Mouse (Mus musculus): ENCODE measurements at regions not wholly inside any gene's neighbourhood (a gene's known extent, or its start where the extent isn't known, plus 50 kb on each side); places are given as distances from the start of the nearest gene placed in this dataset.

DNA sequence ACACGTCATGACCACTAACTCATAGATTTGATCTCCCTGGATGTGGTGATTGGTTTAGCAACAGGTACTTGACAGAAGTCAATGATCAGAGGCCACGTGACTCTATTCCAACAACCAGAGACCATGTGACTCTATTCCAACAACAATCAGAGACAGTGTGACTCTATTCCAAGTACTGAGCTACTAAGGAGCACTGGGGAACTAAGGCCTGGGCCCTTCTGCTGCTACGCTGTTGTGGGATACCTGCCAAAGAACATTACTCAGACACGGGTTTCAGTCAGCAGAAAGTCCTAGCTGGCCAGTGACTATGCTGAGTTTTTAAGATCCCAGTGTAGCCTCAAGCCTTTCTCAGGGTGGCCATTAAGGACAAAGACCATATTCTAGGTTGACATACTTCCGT lies 66.3 kb upstream of the Smndc1 start:
- H3K36me3 ChIP-seq (ENCODE audit: control insufficient read depth, insufficient read depth, low read length) = no peaks in the 10 kb centered on the region
- peaks cover 13% of the 10 kb centered on the region for H3K4me1 ChIP-seq (ENCODE audit: control insufficient read depth, insufficient read depth, low read length)
- 92% methylated on average over 5 of the region's 5 CpGs for WGBS
- ATAC-seq = no peak
- H3K27ac ChIP-seq (ENCODE audit: low read length) = no peak overlapping the region
- H3K9ac ChIP-seq (ENCODE audit: low read depth, low read length) = no peak overlapping the region
- no peak overlapping the region for H3K4me2 ChIP-seq (ENCODE audit: low read length)
- no peak overlapping the region for H3K4me3 ChIP-seq (ENCODE audit: low read depth, low read length)
- H3K9me3 ChIP-seq (replicated peaks; ENCODE audit: control insufficient read depth, low read length, poor library complexity, severe bottlenecking) = no peaks in the 10 kb centered on the region
- H3K27me3 ChIP-seq (ENCODE audit: control insufficient read depth, insufficient read depth, low read depth, low read length) = no peaks in the 10 kb centered on the region

DNA sequence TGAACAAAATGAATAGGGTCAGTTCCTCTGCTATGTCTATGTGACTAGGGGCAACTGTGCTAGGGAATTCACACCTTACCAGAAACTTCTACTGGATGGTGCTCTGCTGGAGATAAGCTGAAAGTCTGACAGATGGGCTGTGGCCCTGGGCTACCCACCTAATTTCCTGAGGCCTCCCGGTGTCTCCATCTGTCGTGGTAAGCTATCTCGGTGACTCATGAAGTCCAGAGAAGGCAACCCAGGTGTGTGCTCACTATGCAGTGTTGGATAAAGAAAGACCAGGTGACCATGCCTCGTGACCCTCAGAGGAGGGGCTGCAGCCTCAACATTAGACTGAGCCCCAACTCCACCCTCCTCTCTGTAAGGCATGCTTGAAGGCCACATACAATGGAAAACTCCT lies 64.2 kb upstream of the Smndc1 start:
- Histone ChIP-seq H3K27me3 (ENCODE audit: control insufficient read depth, insufficient read depth, low read depth, low read length) (no peaks in the 10 kb centered on the region), H3K4me2 (ENCODE audit: low read length) (no peak overlapping the region), H3K4me1 (ENCODE audit: control insufficient read depth, insufficient read depth, low read length) (peaks cover 11% of the 10 kb centered on the region), H3K4me3 (ENCODE audit: low read depth, low read length) (no peak overlapping the region), H3K9me3 (replicated peaks; ENCODE audit: control insufficient read depth, low read length, poor library complexity, severe bottlenecking) (no peaks in the 10 kb centered on the region), H3K27ac (ENCODE audit: low read length) (no peak overlapping the region), H3K36me3 (ENCODE audit: control insufficient read depth, insufficient read depth, low read length) (no peaks in the 10 kb centered on the region), H3K9ac (ENCODE audit: low read depth, low read length) (no peak overlapping the region)
- ATAC-seq = no peak
- 90% methylated on average over 4 of the region's 4 CpGs for WGBS

DNA sequence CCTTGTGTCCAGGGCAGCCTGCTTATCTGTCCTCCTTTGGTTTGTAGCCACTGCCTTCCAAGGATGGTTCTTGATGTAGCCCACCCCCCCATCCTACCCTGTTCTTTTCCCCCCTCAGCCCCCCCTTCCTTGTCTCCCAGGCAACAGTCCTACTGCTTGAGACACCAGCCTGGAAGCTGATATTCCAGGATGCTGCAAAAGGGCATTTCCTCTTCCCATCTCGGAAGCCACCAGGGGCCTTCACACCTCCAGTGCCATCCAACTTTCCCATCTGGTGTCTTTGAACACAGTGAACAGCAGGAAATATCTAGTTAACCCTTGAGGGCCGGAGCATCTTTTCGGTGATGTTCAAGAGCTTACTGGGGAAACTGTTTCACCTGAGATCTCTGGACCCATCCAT lies 63.7 kb upstream of the Smndc1 start:
- H3K9ac ChIP-seq (ENCODE audit: low read depth, low read length) = no peak overlapping the region
- no peak overlapping the region for H3K4me2 ChIP-seq (ENCODE audit: low read length)
- no peak for ATAC-seq
- 73% methylated on average over 3 of the region's 3 CpGs for whole genome bisulfite sequencing
- no peaks in the 10 kb centered on the region for H3K27me3 ChIP-seq (ENCODE audit: control insufficient read depth, insufficient read depth, low read depth, low read length)
- H3K36me3 ChIP-seq (ENCODE audit: control insufficient read depth, insufficient read depth, low read length) = no peaks in the 10 kb centered on the region
- no peak overlapping the region for H3K4me3 ChIP-seq (ENCODE audit: low read depth, low read length)
- H3K27ac ChIP-seq (ENCODE audit: low read length) = no peak overlapping the region
- H3K4me1 ChIP-seq (ENCODE audit: control insufficient read depth, insufficient read depth, low read length) = peaks cover 6% of the 10 kb centered on the region
- no peaks in the 10 kb centered on the region for H3K9me3 ChIP-seq (replicated peaks; ENCODE audit: control insufficient read depth, low read length, poor library complexity, severe bottlenecking)

DNA sequence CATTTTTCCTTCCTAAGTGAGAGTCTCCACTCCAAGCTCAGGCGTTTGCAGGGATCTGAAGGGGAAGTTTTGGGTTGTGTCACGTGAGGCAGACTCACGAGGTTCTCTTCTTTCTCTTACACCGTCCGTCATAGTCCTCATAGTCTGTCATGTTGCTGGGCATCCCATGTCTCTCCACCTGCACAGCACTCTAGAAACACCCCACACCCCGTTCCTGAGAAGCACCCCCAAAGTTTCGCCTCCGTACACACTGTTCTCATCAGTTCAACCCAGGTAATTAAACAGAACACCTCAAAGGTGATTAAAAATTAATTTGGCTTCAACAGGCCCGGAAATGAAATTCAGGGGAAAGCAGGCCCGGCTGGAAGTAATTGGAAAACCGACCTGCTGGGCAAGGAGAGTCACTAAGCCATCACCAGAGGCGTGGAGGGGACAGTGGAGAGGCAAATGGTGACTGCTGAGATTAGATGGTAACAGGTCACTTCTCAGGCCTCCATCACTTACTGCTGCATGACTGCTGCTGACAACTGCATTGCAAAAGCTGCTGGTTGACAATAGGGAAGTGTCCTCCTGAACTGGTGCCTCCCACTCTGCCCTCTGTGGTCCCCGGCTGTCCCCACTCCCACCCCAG lies 63.1 kb upstream of the Smndc1 start:
- no peaks in the 10 kb centered on the region for H3K36me3 ChIP-seq (ENCODE audit: control insufficient read depth, insufficient read depth, low read length)
- 64% methylated on average over 13 of the region's 13 CpGs for WGBS
- no peak overlapping the region for H3K4me3 ChIP-seq (ENCODE audit: low read depth, low read length)
- no peak overlapping the region for H3K4me2 ChIP-seq (ENCODE audit: low read length)
- H3K27ac ChIP-seq (ENCODE audit: low read length) = no peak overlapping the region
- no peak overlapping the region for H3K9ac ChIP-seq (ENCODE audit: low read depth, low read length)
- H3K27me3 ChIP-seq (ENCODE audit: control insufficient read depth, insufficient read depth, low read depth, low read length) = no peaks in the 10 kb centered on the region
- H3K9me3 ChIP-seq (replicated peaks; ENCODE audit: control insufficient read depth, low read length, poor library complexity, severe bottlenecking) = no peaks in the 10 kb centered on the region
- no peak for ATAC-seq
- peaks cover 6% of the 10 kb centered on the region for H3K4me1 ChIP-seq (ENCODE audit: control insufficient read depth, insufficient read depth, low read length)

DNA sequence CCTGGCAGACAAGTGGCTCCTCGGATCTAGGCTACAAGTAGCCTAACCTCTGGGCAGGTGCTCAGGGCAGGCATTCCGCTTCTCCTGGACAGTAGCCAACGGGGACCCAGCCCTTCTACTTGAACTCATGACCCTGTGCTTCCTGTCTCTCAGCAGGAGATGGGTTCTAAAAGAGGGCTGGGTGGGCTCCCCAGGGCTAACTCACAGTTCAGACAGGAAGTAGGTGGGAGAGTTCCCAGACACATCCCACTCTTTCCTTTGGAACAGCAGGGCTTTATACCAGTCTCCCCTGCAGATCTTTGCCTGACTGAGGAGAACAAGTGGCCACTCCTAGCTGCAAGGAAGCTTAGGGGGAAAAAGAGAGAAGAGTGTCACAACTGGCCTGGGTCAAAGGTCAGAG lies 62.0 kb upstream of the Smndc1 start:
- Histone ChIP-seq H3K9me3 (replicated peaks; ENCODE audit: control insufficient read depth, low read length, poor library complexity, severe bottlenecking) (no peaks in the 10 kb centered on the region), H3K36me3 (ENCODE audit: control insufficient read depth, insufficient read depth, low read length) (no peaks in the 10 kb centered on the region), H3K4me3 (ENCODE audit: low read depth, low read length) (no peak overlapping the region), H3K4me2 (ENCODE audit: low read length) (no peak overlapping the region), H3K27me3 (ENCODE audit: control insufficient read depth, insufficient read depth, low read depth, low read length) (no peaks in the 10 kb centered on the region), H3K27ac (ENCODE audit: low read length) (no peak overlapping the region), H3K4me1 (ENCODE audit: control insufficient read depth, insufficient read depth, low read length) (peaks cover 6% of the 10 kb centered on the region), H3K9ac (ENCODE audit: low read depth, low read length) (no peak overlapping the region)
- no peak for ATAC-seq
- 71% methylated on average over 3 of the region's 3 CpGs for WGBS

DNA sequence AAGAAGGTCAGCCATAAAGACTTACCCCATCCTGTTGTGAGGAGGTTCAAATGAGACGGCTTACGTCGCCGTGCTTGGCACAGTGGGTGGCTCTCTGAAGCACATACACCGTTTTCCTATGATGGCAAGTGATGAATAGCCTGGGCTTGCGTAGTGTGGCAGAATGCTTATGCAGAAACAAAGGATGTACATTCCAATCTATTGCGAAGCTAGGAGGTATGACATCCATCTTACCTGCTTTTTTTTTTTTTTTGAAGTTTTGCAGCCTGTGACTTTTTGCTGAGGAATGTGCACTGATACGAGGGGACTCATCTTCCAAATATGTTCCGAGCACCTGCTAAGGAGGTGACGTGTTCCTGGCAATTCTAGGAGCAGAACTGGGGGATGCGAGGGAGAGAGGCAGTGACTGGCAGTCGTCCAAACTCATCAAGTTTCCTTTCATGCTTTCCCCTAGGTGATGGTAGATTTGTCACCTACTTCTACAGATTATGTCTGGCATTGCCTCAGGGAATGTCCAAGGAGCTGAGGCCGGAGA lies 61.1 kb upstream of the Smndc1 start:
- H3K36me3 ChIP-seq (ENCODE audit: control insufficient read depth, insufficient read depth, low read length) = no peaks in the 10 kb centered on the region
- H3K4me1 ChIP-seq (ENCODE audit: control insufficient read depth, insufficient read depth, low read length) = peaks cover 6% of the 10 kb centered on the region
- WGBS = 49% methylated on average over 13 of the region's 13 CpGs
- H3K9me3 ChIP-seq (replicated peaks; ENCODE audit: control insufficient read depth, low read length, poor library complexity, severe bottlenecking) = no peaks in the 10 kb centered on the region
- no peaks in the 10 kb centered on the region for H3K27me3 ChIP-seq (ENCODE audit: control insufficient read depth, insufficient read depth, low read depth, low read length)
- H3K9ac ChIP-seq (ENCODE audit: low read depth, low read length) = no peak overlapping the region
- ATAC-seq = no peak
- no peak overlapping the region for H3K4me2 ChIP-seq (ENCODE audit: low read length)
- no peak overlapping the region for H3K27ac ChIP-seq (ENCODE audit: low read length)
- no peak overlapping the region for H3K4me3 ChIP-seq (ENCODE audit: low read depth, low read length)

DNA sequence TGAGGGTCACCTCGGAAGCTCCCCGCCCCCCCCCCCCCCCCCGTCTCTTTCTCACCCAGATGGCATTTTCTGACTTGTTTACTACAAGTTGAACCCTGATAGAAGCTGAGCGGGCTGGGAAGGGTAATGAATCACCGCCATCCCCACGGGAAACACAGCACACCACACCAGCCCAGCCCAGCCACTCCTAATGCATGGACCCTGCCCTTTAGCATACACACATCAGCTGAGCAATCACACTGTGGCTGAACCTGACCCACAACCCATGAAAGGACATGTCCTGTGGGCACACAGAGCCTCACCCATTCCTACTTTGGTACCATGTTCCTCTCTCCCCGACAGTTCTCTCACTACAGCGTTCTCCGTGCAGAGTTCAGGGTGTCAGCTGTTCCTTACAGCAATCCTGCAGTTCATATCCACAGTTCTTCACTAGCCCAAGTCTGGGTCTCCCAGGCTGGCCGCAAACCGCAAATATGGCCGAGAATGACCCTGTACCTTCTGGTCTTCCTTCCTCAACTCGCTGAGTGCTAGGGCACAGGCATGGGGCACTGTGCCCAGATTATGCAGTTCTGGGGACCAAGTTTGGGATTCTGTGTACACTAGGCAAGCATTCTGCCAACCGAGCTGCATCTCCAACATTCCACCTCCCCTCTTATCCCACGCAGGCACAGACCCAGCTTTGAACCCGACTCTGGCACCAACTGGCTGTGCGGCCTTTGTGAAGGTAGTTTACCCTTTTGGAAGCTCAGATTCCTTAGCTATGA lies 60.4 kb upstream of the Smndc1 start:
- H3K9ac ChIP-seq (ENCODE audit: low read depth, low read length) = no peak overlapping the region
- no peak overlapping the region for H3K4me3 ChIP-seq (ENCODE audit: low read depth, low read length)
- WGBS = 80% methylated on average over 15 of the region's 17 CpGs
- H3K36me3 ChIP-seq (ENCODE audit: control insufficient read depth, insufficient read depth, low read length) = no peaks in the 10 kb centered on the region
- H3K27me3 ChIP-seq (ENCODE audit: control insufficient read depth, insufficient read depth, low read depth, low read length) = no peaks in the 10 kb centered on the region
- H3K9me3 ChIP-seq (replicated peaks; ENCODE audit: control insufficient read depth, low read length, poor library complexity, severe bottlenecking) = no peaks in the 10 kb centered on the region
- H3K27ac ChIP-seq (ENCODE audit: low read length) = no peak overlapping the region
- peaks cover 6% of the 10 kb centered on the region for H3K4me1 ChIP-seq (ENCODE audit: control insufficient read depth, insufficient read depth, low read length)
- ATAC-seq = no peak
- no peak overlapping the region for H3K4me2 ChIP-seq (ENCODE audit: low read length)

DNA sequence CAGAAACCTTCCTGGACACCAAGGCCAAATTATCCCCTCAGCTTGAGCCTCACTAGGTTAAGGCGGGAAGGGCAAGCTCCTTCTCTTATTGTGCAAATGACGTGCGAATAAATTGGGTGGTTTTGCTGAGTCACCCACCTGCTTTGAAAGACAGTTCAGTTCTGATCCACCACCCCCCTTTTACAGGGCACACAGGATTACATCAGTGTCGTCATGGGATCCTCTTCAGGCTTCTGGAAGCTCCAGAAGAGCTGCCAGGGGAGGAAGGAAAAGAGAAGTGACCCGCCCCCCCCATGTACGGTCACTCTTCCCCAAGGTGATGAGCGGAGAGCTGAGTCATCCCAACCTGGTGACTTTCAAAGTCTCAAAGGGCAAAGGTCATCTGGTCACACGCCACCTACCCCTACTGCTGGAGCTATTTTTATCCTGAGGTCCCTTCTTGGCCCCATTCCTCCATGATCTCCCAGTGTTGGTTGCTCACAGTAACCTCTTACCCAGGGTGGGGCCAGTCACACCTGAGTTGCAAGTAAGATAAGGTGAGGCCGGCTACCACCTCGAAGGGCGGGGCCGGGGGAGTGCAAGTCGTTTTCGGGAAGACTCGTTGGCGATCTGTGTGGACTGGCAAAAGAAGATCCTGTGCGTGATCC lies 58.9 kb upstream of the Smndc1 start:
- no peaks in the 10 kb centered on the region for H3K36me3 ChIP-seq (ENCODE audit: control insufficient read depth, insufficient read depth, low read length)
- no peaks in the 10 kb centered on the region for H3K27me3 ChIP-seq (ENCODE audit: control insufficient read depth, insufficient read depth, low read depth, low read length)
- H3K9me3 ChIP-seq (replicated peaks; ENCODE audit: control insufficient read depth, low read length, poor library complexity, severe bottlenecking) = no peaks in the 10 kb centered on the region
- H3K27ac ChIP-seq (ENCODE audit: low read length) = no peak overlapping the region
- no peak overlapping the region for H3K9ac ChIP-seq (ENCODE audit: low read depth, low read length)
- H3K4me2 ChIP-seq (ENCODE audit: low read length) = no peak overlapping the region
- 89% methylated on average over 17 of the region's 17 CpGs for WGBS
- no peak overlapping the region for H3K4me3 ChIP-seq (ENCODE audit: low read depth, low read length)
- peaks cover 8% of the 10 kb centered on the region for H3K4me1 ChIP-seq (ENCODE audit: control insufficient read depth, insufficient read depth, low read length)
- ATAC-seq = no peak

DNA sequence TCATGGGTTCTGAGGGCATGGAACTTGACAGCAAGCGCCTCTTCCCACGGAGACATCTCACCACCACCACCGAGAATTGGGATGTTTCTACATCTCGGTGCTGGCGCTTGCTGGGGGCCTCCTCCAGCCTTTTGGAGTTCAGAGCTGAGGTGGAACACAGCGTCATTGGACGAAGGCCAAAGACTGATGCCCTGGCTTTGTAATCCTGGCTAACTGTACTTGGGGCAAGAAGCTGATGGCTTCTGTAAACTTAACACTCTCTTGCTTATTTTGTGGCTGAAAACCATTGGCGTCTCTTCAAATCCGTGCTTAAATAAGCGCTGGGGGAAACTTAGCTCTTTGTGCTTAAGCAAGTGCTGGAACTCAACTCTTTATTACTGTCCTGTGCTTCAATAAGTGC lies 57.8 kb upstream of the Smndc1 start:
- H3K27ac ChIP-seq (ENCODE audit: low read length) = no peak overlapping the region
- WGBS = 75% methylated on average over 10 of the region's 10 CpGs
- ATAC-seq = no peak
- no peak overlapping the region for H3K9ac ChIP-seq (ENCODE audit: low read depth, low read length)
- H3K4me2 ChIP-seq (ENCODE audit: low read length) = no peak overlapping the region
- H3K36me3 ChIP-seq (ENCODE audit: control insufficient read depth, insufficient read depth, low read length) = no peaks in the 10 kb centered on the region
- no peaks in the 10 kb centered on the region for H3K9me3 ChIP-seq (replicated peaks; ENCODE audit: control insufficient read depth, low read length, poor library complexity, severe bottlenecking)
- H3K4me1 ChIP-seq (ENCODE audit: control insufficient read depth, insufficient read depth, low read length) = peaks cover 4% of the 10 kb centered on the region; the same call in 1 of the 2 replicates
- H3K4me3 ChIP-seq (ENCODE audit: low read depth, low read length) = no peak overlapping the region
- H3K27me3 ChIP-seq (ENCODE audit: control insufficient read depth, insufficient read depth, low read depth, low read length) = no peaks in the 10 kb centered on the region

All from midbrain, embryonic 16.5 days (tissue).